Mouse (Mus musculus): ENCODE measurements around the gene Gsdma. TPM values are rescaled to one million over a fixed set of nuclear protein-coding genes. Genes with fewer than 3 reads are reported as not detected.
"Not testable (repeated sequence)": the region's sequence is repeated elsewhere in the genome, so short reads cannot be mapped to it uniquely, and the experiment has no call there.

The Gsdma gene
- total RNA-seq (2015; ENCODE audit: low replicate concordance): not detected in 2 replicates
- total RNA-seq (2017; ENCODE audit: low replicate concordance): not detected in 2 replicates

DNA sequence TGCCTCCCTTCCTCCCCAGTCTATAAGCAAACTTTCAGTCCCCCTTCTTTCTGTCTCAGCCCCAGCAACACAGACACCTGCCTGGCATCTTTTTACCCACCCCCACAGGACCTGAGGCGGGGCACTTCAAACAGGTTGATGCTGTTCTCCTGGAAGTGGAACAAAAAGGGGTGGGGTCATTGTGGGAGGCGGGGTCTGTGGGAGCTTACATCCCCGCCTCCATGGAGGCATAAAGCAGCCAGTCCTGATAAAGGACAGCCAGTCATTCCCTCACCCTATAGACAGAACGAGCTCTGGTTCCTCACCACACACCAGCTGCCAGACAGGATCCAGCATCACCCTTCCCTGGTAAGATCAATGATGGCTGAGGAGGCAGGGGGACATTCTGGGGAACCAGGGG, at the start of gene Gsdma:
Gene Gsdma, plus strand, starts transcription at position 261 of the 400 bp plus-strand sequence.
- ATAC-seq (replicated peaks; ENCODE audit: low FRiP score, poor library complexity, severe bottlenecking): no peak

DNA sequence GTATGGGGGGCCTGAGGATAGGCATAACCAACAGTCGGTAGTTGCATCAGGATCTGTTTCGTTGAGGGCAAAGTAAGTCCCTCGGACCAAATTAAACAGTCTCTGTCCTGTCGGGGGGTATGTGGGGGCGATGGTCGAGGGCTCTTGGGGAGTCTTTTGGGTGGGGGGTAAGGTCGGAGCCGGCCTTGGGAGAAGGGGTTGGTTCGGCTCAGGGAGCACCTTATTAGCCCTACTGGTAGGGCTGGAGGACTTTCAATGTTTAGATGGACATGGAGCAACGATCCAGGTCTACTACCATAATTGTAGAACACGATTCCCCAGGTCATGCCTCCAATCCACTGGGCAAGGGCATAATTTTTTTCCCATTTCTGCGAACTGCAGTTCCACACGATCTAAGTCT, 43.4 kb upstream of the Gsdma start:
- ATAC-seq (replicated peaks; ENCODE audit: low FRiP score, poor library complexity, severe bottlenecking): no peak

DNA sequence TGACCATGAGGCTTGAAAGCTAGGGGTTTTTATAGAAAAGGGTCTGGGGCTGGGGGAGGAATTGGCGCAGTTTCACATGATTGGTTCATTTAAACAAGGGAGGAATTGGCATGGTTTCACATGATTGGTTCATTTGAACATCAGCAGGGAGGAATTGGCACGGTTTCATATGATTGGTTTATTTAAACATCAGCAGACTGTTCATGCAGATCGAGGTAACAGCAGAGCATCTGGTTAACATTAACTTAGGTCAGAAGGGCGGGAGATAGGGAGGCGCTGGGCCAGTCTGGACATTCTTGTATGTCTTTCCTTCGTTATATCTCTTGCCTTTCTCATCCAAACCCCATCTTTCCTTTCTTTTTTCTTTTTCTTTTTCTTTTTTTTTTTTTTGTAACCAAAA, 40.2 kb upstream of the Gsdma start:
- not testable (repeated sequence) for ATAC-seq (replicated peaks; ENCODE audit: low FRiP score, poor library complexity, severe bottlenecking)

DNA sequence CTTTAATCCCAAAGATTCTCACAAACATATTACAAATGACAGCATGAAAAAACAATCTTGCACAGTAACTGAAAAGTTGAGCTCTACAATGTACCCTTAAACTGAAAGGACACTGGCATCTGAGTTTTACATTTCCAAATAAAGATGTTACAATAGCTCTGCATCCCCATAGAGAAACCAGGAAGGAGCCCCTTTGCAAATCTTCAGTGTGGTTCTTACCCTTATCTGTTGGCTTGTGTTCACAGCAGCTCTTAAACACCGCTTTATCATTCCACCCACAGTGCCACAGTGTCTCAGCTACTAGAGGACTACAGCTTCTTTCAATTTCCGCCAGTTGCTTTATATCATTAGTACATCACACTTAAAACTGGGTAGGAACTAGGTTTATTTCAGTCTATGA, 39.8 kb upstream of the Gsdma start:
- ATAC-seq (replicated peaks; ENCODE audit: low FRiP score, poor library complexity, severe bottlenecking): not testable (repeated sequence)

DNA sequence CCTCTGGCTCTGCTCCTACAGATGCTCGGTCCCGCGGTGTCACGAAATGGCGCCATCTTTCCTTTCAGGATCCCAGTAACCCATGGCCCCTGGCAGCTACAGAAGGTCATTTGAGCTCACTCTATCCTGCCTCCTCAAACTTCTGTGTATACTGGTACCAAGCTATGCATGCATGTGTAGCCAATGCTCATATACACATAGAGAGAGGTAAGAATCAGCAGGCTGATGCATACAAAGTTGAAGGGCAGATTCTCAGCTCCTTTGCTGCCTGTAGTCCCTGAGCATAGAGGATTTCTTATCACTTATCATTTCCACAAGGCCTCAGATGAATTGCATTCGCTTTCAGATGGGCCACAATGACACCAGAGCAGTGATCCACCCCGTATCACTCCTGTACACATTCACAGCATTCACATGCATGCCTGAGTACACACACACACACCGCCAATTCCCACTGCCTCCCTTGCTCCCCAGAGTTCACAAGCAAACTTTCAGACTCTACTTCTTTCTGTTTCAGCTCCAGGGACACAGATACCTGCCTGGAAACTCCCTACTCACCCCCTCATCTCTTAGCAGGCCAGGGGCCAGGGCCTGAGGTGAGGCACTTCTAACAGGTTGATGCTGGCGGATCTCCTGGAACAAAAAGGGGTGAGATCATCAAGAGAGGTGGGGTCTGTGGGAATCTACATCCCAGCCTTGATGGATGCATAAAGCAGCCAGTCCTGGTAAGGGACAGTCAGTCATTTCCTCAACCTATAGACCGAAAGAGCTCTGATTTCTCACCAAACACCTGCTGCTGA, 38.3 kb upstream of the Gsdma start, which contains the start of the genes Gm12355 and Gsdma3:
Gene Gm12355, minus strand, starts transcription at position 51 of the 800 bp plus-strand sequence.
Gene Gsdma3, plus strand, starts transcription at position 750 of the 800 bp plus-strand sequence.
- ATAC-seq (replicated peaks; ENCODE audit: low FRiP score, poor library complexity, severe bottlenecking): no peak

DNA sequence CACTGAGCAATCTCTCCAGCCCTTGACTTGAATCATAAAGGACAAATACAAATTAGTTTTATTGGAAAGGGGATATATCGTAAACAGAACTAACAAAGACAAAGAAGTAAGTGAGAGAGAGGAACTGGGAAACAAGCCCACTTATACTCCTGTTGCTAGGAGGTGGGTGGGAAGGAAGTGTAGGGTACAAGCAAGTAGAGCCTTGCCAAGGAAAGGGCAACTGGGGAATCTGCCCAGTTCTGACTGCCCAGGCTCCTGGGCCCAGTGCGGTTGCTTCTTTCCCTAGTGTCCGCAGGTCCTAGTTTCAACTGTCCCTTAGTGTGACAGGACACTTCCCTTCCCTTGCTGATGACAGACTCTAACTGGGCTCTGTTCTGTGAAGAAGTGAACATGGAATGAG, 35.4 kb upstream of the Gsdma start:
- ATAC-seq (replicated peaks; ENCODE audit: low FRiP score, poor library complexity, severe bottlenecking): no peak

DNA sequence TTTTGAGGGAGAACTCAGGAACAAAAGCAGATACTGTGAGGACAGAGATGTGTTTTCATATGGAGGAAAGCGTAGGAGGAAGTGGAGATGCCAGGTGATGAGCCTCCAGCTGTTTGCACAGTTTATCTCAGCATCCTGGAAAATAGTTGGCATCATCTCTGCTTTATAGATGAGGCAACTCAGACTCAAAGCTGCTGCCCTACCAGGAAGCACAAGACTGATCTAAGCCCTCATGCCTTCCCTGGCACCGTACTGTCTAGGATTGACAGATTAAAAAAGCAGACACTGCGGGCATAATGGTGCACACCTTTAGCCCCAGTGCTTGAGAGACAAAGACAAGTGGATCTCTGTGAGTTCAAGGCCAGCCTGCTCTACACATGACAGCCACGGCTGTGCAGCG, 33.5 kb upstream of the Gsdma start:
- ATAC-seq (replicated peaks; ENCODE audit: low FRiP score, poor library complexity, severe bottlenecking): no peak

DNA sequence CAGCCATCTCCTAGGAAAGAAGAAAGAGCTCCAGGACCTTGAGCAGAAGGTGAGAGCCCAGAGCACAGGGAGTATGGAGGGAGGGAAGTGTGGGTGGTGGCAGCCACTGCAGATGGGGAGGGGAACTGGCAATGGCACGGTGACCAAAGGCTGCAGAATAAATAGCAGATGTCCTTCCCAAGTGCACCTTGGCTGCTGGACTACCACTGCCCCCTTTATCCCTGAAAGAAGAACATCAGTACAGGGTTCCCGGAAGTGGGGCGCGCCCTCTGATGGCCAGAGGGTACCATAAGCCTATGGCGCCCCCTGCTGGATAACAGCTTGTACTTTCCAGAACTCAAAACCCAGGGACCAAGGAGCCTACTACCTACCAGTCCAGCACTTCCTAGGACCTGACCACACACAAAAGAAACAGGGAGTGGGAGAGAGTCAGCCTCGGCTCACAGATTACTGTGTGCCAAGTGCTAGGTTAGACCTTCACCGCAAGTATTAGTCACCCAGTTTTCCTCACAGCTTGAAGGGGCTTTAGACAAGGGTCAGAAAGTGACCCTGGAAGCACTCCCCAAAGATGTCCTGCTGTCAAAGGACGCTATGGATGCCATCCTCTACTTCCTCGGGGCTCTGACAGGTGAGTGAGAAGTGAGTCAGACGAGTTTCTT, 28.7 kb upstream of the Gsdma start:
- ATAC-seq (replicated peaks; ENCODE audit: low FRiP score, poor library complexity, severe bottlenecking): peak; percentile 94

DNA sequence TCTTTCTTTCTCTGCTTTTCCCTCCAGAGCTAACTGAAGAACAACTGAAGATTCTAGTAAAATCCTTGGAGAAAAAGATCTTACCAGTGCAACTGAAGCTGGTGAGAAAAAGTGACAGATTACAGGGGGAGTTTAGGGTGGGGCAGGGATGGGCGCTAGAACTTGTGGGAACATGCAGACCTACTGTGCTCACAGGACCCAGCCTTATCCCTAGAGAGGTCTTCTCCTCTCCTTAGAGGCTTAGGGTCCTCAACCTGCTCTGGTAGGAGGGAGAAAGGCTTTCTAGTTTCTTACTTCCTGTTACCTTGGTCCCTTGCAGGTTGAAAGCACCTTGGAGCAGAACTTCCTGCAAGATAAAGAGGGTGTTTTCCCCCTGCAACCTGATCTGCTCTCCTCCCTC, 26.6 kb upstream of the Gsdma start:
- ATAC-seq (replicated peaks; ENCODE audit: low FRiP score, poor library complexity, severe bottlenecking): no peak

DNA sequence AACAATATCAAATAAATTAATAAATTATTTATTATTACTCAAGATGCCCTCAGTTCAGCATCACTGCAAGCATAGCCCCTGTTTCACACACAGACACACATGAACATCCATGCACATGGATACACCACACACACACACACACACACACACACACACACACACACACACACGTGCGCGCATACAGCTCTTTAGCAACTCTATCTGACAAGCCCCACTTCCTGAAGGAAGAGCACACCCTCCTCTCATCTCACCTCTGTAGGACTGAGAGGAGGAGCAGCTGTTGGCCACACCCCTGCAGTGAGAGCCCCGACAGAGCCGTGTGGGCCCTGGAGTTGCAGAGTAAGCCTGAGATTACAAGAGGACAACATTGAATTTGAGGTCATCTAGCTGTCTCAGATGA, 24.1 kb upstream of the Gsdma start:
- no peak for ATAC-seq (replicated peaks; ENCODE audit: low FRiP score, poor library complexity, severe bottlenecking)

DNA sequence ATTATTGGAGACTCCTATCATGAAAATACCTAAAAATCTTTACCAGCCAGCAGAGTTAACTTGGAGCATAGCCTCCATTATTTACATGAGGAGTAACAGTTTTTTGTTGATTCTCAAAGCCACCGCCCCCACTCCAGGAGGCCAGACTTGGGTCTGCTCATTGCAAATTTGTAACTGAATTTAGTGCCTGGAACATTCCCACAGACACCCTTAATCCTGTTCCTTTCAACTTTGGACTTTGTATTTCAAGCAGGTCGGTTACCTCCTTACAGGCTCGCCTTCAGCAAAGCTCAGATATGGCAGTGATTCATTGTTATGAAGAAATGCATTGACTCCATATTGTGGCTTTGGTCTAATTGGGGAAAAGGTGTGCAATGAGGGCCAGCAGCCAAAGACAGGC, 19.4 kb upstream of the Gsdma start:
- no peak for ATAC-seq (replicated peaks; ENCODE audit: low FRiP score, poor library complexity, severe bottlenecking)

DNA sequence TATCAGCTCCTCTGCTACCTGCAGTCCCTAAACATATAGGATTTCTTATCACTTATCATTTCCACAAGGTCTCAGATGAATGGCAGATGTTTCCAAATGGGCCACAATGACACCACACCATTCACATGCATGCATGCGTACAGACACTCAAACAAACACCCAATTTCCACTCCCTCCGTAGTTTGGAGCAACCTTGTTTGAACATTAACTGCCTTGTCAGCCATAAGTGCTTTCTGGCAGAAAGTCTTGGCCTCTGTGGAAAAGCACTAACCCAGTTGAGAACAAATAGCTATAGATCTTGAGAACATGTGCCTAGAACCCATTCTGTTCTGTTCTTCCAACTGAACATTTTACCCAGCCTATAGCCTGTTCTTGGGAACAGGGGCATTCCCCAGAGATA, 18.2 kb upstream of the Gsdma start:
- ATAC-seq (replicated peaks; ENCODE audit: low FRiP score, poor library complexity, severe bottlenecking): no peak

DNA sequence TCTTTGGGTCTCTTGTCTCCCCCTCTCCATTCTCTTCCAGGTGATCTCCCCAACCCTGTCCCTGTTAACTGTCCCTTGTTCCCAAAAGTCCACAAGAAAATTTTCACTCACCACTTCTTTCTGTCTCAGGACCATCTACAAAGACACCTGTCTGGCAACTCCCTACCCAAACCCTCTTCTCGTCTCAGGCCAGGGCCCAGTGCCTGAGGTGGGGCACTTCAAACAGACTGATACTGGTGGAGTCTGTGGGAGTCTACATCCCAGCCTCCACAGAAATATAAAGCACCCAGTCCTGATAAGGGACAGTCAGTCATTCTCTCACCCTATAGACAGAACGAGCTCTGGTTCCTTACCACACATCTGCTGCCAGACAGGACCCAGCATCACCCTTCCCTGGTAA, 17.7 kb upstream of the Gsdma start, which contains the start of gene Gsdma2:
Gene Gsdma2, plus strand, starts transcription at position 301 of the 400 bp plus-strand sequence.
- ATAC-seq (replicated peaks; ENCODE audit: low FRiP score, poor library complexity, severe bottlenecking): no peak

DNA sequence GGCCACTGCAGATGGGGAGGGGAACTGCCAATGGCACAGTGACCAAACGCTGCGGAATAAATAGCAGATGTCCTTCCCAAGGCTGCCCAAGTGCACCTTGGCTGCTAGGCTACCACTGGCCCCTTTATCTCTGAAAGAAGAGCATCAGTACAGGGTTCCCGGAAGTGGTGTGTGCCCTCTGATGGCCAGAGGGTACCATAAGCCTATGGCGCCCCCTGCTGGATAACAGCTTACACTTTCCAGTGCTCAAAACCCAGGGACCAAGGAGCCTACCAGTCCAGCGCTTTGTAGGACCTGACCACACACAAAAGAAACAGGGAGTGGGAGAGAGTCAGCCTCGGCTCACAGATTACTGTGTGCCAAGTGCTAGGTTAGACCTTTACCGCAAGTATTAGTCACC, 9.1 kb upstream of the Gsdma start:
- ATAC-seq (replicated peaks; ENCODE audit: low FRiP score, poor library complexity, severe bottlenecking): peak; percentile 82

DNA sequence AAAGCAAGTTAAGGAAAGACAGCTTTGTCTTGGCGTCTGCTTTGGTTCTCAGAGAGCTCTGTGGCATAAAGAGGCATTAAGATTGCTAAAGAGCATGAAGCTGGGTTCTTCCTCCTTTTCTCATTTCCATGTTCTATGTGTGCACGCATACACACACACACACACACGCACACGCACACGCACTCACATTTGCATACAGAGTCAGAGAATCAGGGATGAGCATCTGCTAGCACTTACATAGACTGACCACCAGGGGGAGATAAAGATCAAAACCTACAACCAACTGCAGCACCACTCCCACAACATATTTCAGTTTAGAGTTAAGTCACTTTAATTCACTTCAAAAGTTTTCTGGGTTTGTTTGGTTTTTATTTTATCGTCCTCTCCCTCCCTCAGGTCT, 3.6 kb upstream of the Gsdma start:
- peak; percentile 87 for ATAC-seq (replicated peaks; ENCODE audit: low FRiP score, poor library complexity, severe bottlenecking)

DNA sequence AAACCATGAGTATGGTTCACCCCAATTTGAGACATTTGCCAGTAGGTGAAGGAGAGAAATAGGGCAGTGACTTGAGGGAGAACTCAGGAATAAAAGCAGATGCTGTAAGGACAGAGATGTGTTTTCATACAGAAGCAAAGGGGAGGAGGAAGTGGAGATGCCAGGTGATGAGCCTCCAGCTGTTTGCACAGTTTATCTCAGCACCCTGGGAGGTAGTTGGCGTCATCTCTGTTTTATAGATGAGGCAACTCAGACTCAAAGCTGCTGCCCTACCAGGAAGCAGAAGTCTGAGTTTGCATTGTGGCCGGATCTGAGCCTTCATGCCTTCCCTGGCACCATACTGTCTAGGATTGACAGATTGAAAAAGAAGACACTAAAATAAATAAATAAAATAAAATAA, 4.8 kb downstream of the Gsdma start:
- no peak for ATAC-seq (replicated peaks; ENCODE audit: low FRiP score, poor library complexity, severe bottlenecking)

DNA sequence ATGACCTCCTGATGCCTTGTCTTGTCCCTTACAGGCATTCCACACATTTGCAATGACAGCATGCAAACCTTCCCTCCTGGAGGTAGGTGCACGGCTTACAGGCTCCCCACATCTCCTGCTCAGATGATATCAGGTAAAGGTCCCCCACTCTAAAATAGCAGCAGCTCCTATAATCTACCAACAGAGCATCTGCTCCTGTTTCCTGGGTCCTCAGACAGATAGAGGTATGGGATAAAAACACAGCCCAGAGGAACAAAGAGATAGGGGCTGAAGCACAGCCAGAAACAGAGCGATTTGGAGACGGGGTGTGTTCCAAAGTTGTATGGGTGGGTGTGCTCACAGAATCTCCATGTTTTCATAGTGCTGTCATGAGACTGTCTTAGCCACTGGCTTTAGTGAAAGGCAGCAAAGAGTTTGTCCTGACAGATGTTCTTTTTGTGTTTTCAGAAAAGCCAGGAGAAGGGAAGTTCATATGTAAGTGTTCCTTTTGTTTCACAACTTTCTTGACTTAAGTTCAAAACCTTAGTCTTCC, 7.2 kb downstream of the Gsdma start:
- ATAC-seq (replicated peaks; ENCODE audit: low FRiP score, poor library complexity, severe bottlenecking): no peak

DNA sequence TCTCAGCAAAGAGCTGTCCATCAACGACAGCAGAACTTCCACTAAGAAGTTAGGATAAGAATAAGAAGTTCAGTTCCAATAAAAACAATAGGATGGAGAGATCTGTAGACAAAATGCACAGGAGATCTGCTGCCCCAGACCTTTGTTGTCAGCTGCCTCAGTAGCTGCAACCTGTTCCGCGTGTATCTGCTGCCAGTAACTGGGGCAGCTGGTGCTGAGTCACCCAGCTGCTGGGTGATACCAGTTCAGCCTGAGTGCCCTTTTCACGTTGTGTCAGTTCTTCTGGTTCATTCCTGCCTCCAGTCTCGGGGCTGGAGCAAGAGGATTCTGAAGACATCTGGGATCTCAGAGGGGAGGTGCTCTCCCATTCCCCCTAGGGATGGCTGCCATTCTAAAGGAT, 7.7 kb downstream of the Gsdma start:
- peak; percentile 81 for ATAC-seq (replicated peaks; ENCODE audit: low FRiP score, poor library complexity, severe bottlenecking)

DNA sequence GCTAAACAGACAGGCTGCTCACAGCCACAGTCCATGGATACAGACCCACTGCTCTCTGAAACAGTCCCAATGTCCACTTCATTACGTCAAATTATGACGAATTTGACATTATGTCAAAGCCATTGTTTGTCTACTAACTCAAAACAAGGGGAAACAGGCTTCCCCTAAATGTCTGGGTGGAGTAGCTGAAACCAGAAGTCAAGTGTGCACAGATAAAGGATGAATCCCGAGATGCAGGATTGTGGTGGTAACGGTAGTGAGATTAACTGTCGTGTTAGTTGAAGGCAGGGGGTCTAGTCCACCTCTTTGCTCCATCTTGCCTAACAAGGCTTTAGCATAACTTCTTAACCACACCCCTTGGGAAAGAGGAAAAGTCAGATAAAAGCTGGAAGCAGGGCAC, 8.3 kb downstream of the Gsdma start:
- no peak for ATAC-seq (replicated peaks; ENCODE audit: low FRiP score, poor library complexity, severe bottlenecking)

DNA sequence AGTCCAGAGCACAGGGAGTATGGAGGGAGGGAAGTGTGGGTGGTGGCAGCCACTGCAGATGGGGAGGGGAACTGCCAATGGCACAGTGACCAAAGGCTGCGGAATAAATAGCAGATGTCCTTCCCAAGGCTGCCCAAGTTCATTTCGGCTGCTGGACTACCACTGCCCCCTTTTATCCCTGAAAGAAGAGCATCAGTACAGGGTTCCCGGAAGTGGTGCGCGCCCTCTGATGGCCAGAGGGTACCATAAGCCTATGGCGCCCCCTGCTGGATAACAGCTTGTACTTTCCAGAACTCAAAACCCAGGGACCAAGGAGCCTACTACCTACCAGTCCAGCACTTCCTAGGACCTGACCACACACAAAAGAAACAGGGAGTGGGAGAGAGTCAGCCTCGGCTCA, 9.0 kb downstream of the Gsdma start:
- ATAC-seq (replicated peaks; ENCODE audit: low FRiP score, poor library complexity, severe bottlenecking): peak; percentile 84

DNA sequence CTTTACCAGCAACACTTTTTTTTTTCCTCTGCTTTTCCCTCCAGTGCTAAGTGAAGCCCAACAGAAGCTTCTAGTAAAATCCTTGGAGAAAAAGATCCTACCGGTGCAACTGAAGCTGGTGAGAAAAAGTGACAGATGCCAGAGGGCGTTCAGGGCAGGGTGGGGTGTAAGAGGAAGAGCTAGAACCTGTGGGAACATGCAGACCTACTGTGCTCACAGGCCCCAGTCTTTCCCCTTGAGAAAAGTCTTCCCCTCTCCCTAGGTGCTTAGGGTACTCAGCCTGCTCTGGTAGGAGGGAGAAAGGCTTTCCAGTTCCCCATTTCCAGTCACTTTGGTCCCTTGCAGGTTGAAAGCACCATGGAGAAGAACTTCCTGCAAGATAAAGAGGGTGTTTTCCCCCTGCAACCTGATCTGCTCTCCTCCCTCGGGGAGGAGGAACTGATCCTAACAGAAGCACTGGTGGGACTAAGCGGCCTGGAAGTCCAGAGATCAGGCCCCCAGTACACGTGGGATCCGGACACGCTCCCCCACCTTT, 11.7 kb downstream of the Gsdma start:
- ATAC-seq (replicated peaks; ENCODE audit: low FRiP score, poor library complexity, severe bottlenecking): no peak
